Mouse (Mus musculus): ENCODE measurements around the gene Limch1. TPM values are rescaled to one million over a fixed set of nuclear protein-coding genes. Genes with fewer than 3 reads are reported as not detected.

Gene Limch1
- polyA plus RNA-seq, 1 experiment: 15.7 TPM

GRCm38 (mm10) chr5:66897584-66897983, 152.0 kb downstream of the Limch1 start:
- Histone ChIP-seq H3K9me3 (replicated peaks; ENCODE audit: control insufficient read depth, insufficient read depth, low read length, poor library complexity, severe bottlenecking) (no peaks in the 10 kb centered on the region), H3K9ac (ENCODE audit: low read depth, poor library complexity, severe bottlenecking) (no peak overlapping the region)

GRCm38 (mm10) chr5:66898252-66898651, 152.6 kb downstream of the Limch1 start:
- Histone ChIP-seq H3K4me3 (ENCODE audit: low read depth, low read length) (no peak overlapping the region), H3K27me3 (ENCODE audit: control insufficient read depth, insufficient read depth, low read length, poor library complexity, severe bottlenecking) (no peaks in the 10 kb centered on the region), H3K4me1 (ENCODE audit: control insufficient read depth, insufficient read depth, low read length) (no peaks in the 10 kb centered on the region), H3K36me3 (ENCODE audit: control insufficient read depth, insufficient read depth, low read length, poor library complexity, severe bottlenecking) (no peaks in the 10 kb centered on the region), H3K27ac (ENCODE audit: insufficient read depth, low read length) (no peak overlapping the region), H3K9me3 (replicated peaks; ENCODE audit: control insufficient read depth, insufficient read depth, low read length, poor library complexity, severe bottlenecking) (no peaks in the 10 kb centered on the region), H3K9ac (ENCODE audit: low read depth, poor library complexity, severe bottlenecking) (no peak overlapping the region)
- no peak for TF ChIP-seq POLR2A (IDR thresholded peaks at IDR 0.05; ENCODE audit: insufficient read depth, low read length)
- no peak for TF ChIP-seq EP300 (IDR thresholded peaks at IDR 0.05; ENCODE audit: insufficient read depth, low read depth, low read length)
- no peak for TF ChIP-seq CTCF (IDR thresholded peaks at IDR 0.05; ENCODE audit: low read depth, low read length)

More at GRCm38 (mm10) chr5:66897584-66897983, 152.0 kb downstream of the Limch1 start:
- H3K27me3 ChIP-seq (ENCODE audit: control insufficient read depth, insufficient read depth, low read length, poor library complexity, severe bottlenecking): no peaks in the 10 kb centered on the region
- H3K4me1 ChIP-seq (ENCODE audit: control insufficient read depth, insufficient read depth, low read length): no peaks in the 10 kb centered on the region
- no peak overlapping the region for H3K27ac ChIP-seq (ENCODE audit: insufficient read depth, low read length)
- H3K4me3 ChIP-seq (ENCODE audit: low read depth, low read length): no peak overlapping the region
- no peaks in the 10 kb centered on the region for H3K36me3 ChIP-seq (ENCODE audit: control insufficient read depth, insufficient read depth, low read length, poor library complexity, severe bottlenecking)
- TF ChIP-seq POLR2A (IDR thresholded peaks at IDR 0.05; ENCODE audit: insufficient read depth, low read length) (no peak), CTCF (IDR thresholded peaks at IDR 0.05; ENCODE audit: low read depth, low read length) (no peak), EP300 (IDR thresholded peaks at IDR 0.05; ENCODE audit: insufficient read depth, low read depth, low read length) (no peak)

- Histone ChIP-seq H3K27ac (ENCODE audit: insufficient read depth, low read length) (no peak overlapping the region), H3K9me3 (replicated peaks; ENCODE audit: control insufficient read depth, insufficient read depth, low read length, poor library complexity, severe bottlenecking) (no peaks in the 10 kb centered on the region), H3K36me3 (ENCODE audit: control insufficient read depth, insufficient read depth, low read length, poor library complexity, severe bottlenecking) (no peaks in the 10 kb centered on the region), H3K4me3 (ENCODE audit: low read depth, low read length) (no peak overlapping the region), H3K27me3 (ENCODE audit: control insufficient read depth, insufficient read depth, low read length, poor library complexity, severe bottlenecking) (no peaks in the 10 kb centered on the region), H3K9ac (ENCODE audit: low read depth, poor library complexity, severe bottlenecking) (no peak overlapping the region), H3K4me1 (ENCODE audit: control insufficient read depth, insufficient read depth, low read length) (no peaks in the 10 kb centered on the region)
- no peak for TF ChIP-seq EP300 (IDR thresholded peaks at IDR 0.05; ENCODE audit: insufficient read depth, low read depth, low read length)
- TF ChIP-seq POLR2A (IDR thresholded peaks at IDR 0.05; ENCODE audit: insufficient read depth, low read length): no peak
- no peak for TF ChIP-seq CTCF (IDR thresholded peaks at IDR 0.05; ENCODE audit: low read depth, low read length)
Observed at GRCm38 (mm10) chr5:66898811-66899430, 153.3 kb downstream of the Limch1 start.

- no peak for TF ChIP-seq POLR2A (IDR thresholded peaks at IDR 0.05; ENCODE audit: insufficient read depth, low read length)
- Histone ChIP-seq H3K36me3 (ENCODE audit: control insufficient read depth, insufficient read depth, low read length, poor library complexity, severe bottlenecking) (no peaks in the 10 kb centered on the region), H3K27me3 (ENCODE audit: control insufficient read depth, insufficient read depth, low read length, poor library complexity, severe bottlenecking) (no peaks in the 10 kb centered on the region), H3K9ac (ENCODE audit: low read depth, poor library complexity, severe bottlenecking) (no peak overlapping the region), H3K4me3 (ENCODE audit: low read depth, low read length) (no peak overlapping the region), H3K9me3 (replicated peaks; ENCODE audit: control insufficient read depth, insufficient read depth, low read length, poor library complexity, severe bottlenecking) (no peaks in the 10 kb centered on the region), H3K27ac (ENCODE audit: insufficient read depth, low read length) (no peak overlapping the region), H3K4me1 (ENCODE audit: control insufficient read depth, insufficient read depth, low read length) (no peaks in the 10 kb centered on the region)
Observed at GRCm38 (mm10) chr5:66901116-66901515, 155.5 kb downstream of the Limch1 start.

GRCm38 (mm10) chr5:66904835-66905234, 159.2 kb downstream of the Limch1 start:
- H3K4me3 ChIP-seq (ENCODE audit: low read depth, low read length): no peak overlapping the region
- no peaks in the 10 kb centered on the region for H3K4me1 ChIP-seq (ENCODE audit: control insufficient read depth, insufficient read depth, low read length)
- no peak for TF ChIP-seq CTCF (IDR thresholded peaks at IDR 0.05; ENCODE audit: low read depth, low read length)
- TF ChIP-seq EP300 (IDR thresholded peaks at IDR 0.05; ENCODE audit: insufficient read depth, low read depth, low read length): no peak
- no peak for TF ChIP-seq POLR2A (IDR thresholded peaks at IDR 0.05; ENCODE audit: insufficient read depth, low read length)
- H3K9ac ChIP-seq (ENCODE audit: low read depth, poor library complexity, severe bottlenecking): no peak overlapping the region
- no peaks in the 10 kb centered on the region for H3K27me3 ChIP-seq (ENCODE audit: control insufficient read depth, insufficient read depth, low read length, poor library complexity, severe bottlenecking)
- H3K9me3 ChIP-seq (replicated peaks; ENCODE audit: control insufficient read depth, insufficient read depth, low read length, poor library complexity, severe bottlenecking): no peaks in the 10 kb centered on the region
- no peak overlapping the region for H3K27ac ChIP-seq (ENCODE audit: insufficient read depth, low read length)
- H3K36me3 ChIP-seq (ENCODE audit: control insufficient read depth, insufficient read depth, low read length, poor library complexity, severe bottlenecking): no peaks in the 10 kb centered on the region

GRCm38 (mm10) chr5:66908883-66909282, 163.3 kb downstream of the Limch1 start:
- H3K9me3 ChIP-seq (replicated peaks; ENCODE audit: control insufficient read depth, insufficient read depth, low read length, poor library complexity, severe bottlenecking): no peaks in the 10 kb centered on the region; the same call in none of the 2 replicates
- no peaks in the 10 kb centered on the region for H3K36me3 ChIP-seq (ENCODE audit: control insufficient read depth, insufficient read depth, low read length, poor library complexity, severe bottlenecking)
- H3K27ac ChIP-seq (ENCODE audit: insufficient read depth, low read length): no peak overlapping the region
- H3K9ac ChIP-seq (ENCODE audit: low read depth, poor library complexity, severe bottlenecking): no peak overlapping the region
- no peak for TF ChIP-seq EP300 (IDR thresholded peaks at IDR 0.05; ENCODE audit: insufficient read depth, low read depth, low read length)
- no peak for TF ChIP-seq POLR2A (IDR thresholded peaks at IDR 0.05; ENCODE audit: insufficient read depth, low read length)
- no peak for TF ChIP-seq CTCF (IDR thresholded peaks at IDR 0.05; ENCODE audit: low read depth, low read length)
- H3K4me3 ChIP-seq (ENCODE audit: low read depth, low read length): no peak overlapping the region
- H3K27me3 ChIP-seq (ENCODE audit: control insufficient read depth, insufficient read depth, low read length, poor library complexity, severe bottlenecking): no peaks in the 10 kb centered on the region
- H3K4me1 ChIP-seq (ENCODE audit: control insufficient read depth, insufficient read depth, low read length): no peaks in the 10 kb centered on the region
